Mouse (Mus musculus): ENCODE data around the gene Efna1.

Gene Efna1

DNA sequence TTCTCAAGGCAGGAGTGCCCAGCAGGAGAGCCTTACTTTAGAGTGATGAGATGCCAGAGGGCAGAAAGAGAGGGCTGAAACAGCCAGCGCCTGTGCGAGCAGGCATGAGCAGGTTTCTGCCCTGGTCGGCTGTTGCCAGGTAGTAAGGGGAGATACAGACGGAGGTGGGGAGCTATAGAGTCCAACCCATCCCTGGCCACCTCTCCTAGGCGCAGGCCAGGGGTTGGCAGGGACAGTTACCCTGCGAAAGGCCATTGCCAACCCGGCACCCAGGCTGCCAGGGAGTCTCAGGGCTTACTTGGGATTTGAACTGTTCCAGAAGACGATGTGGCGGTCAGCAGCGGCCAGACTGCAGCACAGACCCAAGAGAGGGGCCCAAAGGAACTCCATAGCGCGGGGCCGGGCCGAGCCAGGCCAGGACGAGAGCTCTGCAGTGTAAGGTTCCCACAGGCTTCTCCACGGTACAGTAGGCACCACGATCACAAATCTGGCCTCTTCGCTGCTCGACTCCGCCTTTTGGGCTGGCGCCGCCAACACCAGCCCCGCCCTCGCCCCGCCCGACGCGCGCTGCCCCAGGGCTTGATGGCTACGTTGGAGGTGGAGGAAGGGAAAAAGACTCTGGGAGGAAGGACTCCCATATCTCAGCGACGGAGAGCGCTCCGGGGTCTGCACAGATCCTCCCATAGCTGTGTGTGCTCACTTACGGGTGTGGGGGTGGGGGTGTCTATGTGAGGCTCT lies 1.6 kb downstream of the Efna1 start:
- DNase-seq (ENCODE audit: low spot score in 2 of 2), result peak; percentile 48 to 58

DNA sequence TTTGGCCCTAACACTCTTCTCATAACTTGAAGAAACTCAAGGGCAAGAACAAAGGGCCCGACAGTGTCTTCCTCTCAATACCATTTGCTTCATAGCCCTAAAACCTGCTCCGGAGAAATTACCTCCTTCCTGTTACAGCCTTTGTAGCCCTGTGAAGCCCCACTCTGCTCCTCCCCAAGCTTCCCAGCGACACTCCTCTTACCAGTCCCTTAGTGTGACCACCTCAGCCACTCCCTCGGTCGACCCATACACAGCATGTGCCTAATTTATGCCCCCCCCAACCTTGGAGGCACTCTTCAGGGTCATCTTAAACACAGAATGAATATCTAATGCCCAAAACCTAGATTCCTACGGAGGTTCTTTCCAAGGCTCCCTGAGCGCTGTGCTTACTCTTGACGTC lies 2.3 kb downstream of the Efna1 start:
- no peak for DNase-seq (ENCODE audit: low spot score in 2 of 2)

DNA sequence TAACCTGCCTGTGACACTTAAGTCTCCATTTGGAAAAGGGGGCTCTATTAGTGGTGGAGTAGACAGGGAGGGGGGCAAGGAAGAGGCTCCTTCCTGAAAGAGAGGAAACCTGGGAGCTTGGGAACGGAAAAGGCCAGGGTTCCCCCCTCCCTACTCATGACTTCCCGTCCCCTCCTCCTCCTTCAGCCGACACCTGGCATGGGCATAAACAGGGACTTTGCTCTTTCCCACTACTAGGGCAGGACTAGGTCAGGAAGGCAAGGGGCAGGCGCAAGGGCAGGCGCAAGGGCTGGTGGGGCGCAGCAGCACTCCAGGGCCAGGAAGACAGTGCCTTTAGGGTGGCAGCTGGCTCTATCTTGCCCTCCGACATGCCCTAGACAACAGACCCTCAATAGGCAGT lies 2.8 kb downstream of the Efna1 start:
- no peak for DNase-seq (ENCODE audit: low spot score in 2 of 2)

DNA sequence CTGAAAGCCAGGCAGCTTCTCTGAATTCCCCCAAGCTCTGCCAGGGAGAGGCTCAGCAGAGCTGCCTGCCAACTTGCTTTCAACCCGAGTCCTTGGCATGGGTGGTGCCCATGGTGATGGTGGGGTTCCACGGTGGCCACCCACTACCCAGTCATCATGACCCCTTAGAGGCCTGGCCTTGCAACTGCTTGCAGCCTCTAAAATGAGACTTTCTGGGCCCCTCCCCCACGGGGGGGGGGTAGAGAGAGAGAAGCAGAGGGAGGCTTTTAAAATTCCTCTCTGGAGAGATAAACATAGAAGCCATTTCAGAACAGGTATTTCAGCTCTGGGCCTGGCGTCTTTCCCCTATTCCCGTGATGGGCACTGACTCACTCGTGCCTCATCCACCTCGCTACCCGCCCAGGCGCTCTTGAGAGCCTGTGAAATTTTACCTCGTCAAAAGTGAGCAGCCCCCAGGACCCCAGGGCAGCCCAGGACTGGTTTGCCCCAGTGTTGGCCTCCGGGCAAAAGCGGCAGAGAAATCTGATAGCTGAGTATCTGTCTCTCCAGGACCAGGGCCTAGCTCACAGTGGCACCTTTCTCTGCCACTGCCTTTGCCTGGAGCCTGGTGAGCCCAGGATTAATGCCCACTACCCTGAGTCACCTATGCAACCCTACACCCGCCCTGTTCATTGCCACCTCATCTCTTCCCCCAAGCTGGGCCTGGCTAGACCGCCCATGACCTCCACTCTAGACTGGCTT lies 3.5 kb downstream of the Efna1 start:
- no peak for DNase-seq (ENCODE audit: low spot score in 2 of 2)

DNA sequence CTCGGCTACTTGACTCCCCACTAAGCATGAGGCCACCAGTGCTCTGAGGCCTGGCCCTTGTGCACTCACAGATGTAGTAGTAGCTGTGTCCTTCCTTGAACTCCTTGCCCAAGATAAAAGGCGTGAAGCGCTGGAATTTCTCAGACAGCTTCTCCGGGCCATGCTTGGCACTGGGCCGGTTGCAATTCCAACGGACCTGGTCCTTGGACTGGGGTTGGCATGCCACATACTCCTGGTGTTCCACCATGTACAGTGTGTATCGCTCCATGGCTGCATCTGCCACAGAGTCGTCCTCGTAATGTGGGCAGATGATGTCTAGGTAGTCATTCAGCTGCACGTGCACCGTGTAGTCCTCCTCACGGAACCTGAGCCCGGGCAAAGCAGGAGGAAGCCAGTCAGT lies 4.9 kb downstream of the Efna1 start:
- DNase-seq (ENCODE audit: low spot score in 2 of 2), result no peak

DNA sequence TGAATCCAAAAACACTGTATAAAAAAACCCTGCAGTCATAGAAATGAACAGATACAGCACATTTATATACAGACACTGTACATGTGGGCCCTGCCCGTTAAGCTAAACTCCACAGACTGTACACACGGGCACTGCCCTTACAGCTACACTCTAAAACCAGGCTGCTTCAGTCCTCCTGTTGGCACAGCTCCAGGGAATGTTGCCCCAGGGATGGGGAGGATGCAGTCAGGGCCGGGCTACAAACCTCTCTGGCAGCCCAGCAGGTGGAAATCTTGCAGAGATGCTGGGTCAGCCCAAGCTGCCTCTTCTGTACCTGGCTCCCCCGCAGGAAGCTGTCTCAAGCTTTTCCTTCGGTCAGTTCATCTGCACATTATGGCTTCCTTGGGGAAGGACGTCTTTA lies 9.2 kb downstream of the Efna1 start:
- DNase-seq (ENCODE audit: low spot score in 2 of 2), result no peak

DNA sequence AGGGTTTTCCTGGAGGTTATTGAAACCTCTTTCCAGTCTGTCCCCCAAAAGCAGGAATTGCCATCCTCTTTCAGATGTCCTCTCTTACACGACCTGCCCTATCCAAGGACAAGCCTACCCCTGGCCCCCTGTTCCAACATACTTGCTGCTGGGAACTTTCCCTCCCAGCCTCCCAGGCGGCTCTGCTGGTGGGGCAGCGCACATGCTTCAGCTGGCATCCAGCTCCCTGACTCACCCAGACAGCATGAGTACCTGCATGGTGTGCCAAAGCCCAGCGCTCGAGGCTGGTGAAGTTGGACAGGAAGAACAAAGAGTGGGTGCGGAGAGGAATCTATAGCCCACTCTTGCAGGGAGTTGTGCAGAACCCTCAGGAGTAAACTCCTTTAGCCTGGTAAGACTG lies 10.1 kb downstream of the Efna1 start:
- DNase-seq (ENCODE audit: low spot score in 2 of 2), result peak in 1 of 2 experiments; percentile 38

DNA sequence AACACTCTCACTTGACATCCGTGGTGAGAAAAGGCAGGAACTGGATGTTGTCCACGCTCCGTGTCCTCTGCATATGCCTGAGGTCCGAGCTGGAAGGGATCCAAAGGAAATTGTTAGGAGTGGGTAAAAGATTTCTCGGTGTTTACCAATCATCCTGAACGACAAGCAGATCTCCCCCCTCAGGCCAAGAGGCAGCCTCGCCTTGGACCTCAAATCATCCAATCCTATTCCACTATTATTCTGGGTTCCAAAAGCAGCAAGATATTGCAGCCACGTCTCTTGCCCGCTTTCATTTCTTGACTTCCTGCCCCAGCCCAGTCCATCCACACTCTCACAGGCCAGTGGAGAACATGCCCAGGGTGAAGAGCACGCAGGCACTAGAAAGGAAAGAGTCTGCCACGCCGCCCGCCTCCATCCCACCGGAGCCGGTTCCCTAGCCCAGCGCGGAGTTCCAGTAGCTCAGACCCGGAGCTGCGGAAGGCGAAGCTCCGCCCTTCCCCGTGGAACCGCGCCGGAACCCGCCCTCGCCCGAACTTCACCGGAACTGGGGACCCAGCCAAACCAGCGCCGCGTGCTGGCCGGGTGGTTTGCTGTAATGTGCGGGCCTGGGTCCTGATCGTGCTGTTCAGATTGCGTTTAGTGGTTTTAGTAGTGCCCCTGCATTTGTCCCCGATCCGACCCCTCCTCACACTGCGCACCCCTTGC lies 10.7 kb downstream of the Efna1 start, which contains the start of gene Slc50a1:
Slc50a1 (minus strand) TSS at position 520 of the 705 bp plus-strand sequence.
- peak; percentile 45 to 76 for DNase-seq (ENCODE audit: low spot score in 2 of 2)

DNA sequence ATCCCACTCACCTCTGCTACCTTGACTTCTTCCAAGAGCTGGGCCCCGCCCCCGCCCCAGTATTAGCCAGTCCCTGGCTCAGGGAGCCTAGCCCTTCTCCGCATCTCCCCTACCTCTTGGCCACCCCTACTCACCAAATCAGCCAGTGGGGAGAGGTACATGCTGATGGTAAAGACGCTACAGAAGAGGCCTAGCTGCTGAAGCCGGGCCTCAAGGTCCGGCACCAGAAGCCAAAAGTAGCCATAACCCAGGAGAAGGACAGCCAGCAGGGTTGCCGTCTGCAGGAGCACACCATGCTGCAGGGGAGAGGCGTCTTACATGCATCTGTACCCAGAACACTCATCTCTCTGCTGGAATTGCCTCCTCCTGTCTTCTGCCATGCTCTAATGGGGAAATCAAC lies 12.0 kb downstream of the Efna1 start:
- DNase-seq (ENCODE audit: low spot score in 2 of 2), result no peak

DNA sequence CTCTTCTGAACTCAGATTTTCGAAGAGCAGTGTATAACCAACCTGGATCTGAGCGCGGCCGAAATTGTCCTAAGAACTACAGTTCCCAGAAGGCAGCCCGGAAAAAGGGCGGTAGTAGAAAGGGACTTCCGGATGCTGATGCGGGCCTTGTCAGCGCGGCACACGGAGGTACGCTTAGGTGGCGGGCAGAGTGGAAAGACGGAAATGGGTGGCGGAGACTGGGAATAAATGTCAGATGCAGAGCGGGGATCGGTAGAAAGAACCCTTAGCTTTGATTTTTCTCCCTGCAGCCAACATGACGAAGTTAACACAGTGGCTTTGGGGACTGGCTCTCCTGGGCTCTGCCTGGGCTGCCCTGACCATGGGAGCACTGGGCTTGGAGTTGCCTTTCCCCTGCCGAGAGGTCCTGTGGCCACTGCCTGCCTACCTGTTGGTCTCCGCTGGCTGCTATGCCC lies 14.5 kb downstream of the Efna1 start:
- peak in 1 of 2 experiments; percentile 72 for DNase-seq (ENCODE audit: low spot score in 2 of 2)

DNA sequence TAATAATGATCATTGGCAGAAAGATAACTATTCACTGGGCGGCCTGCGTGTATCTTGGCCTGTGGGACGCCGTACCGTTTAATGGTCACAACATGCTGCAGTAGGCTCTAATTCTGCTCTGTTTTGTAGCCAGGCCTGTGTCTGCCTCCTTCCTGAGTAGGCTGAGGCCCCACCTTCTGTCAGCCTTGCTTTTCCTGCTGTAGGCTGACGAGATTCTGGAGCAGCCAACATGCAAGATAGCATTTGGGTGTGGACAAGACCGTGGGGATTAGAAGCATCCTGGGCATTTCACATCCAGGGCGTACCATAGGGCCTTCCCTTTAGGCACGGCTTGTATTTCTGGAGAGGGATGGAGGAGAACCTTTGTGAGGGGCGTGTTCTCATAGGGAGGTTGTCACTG lies 18.5 kb downstream of the Efna1 start:
- no peak for DNase-seq (ENCODE audit: low spot score in 2 of 2)

DNA sequence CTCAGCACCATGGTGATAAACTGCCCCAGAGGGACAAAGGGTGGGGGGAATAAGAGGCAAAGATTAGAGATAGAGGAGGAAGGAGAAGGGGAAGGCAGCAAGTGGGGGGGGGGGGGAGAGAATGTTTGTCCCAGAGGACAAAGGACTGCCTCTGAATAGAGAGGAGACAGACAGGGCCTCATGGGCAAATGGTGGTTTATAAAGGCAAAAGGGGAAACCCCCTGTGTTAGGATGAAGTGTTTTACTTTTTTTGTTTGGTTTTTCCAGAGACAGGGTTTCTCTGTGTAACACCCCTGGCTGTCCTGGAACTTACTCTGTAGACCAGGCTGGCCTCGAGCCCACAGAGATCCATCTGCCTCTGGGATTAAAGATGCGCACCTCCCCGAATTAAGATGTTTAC lies 20.7 kb downstream of the Efna1 start:
- DNase-seq (ENCODE audit: low spot score in 2 of 2), result no peak

DNA sequence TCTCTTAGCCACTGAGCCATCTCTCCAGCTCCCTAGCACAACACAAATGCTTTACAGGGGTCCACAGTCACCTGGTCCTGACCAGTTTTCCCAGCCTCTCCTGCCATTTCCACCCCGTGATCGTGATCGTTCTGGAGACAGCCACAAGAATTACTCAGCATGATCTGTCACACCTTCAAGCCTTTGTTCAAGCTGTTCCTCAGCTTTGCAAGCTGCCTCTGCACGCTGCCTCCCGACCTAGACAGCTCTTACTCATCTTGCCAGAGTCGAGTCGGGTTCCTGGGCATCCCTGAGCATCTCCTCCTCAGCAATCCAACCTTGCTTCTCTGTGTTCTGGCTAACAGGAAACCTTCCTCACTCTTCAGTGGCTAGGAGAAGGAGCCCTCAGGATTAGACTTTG lies 21.9 kb downstream of the Efna1 start, which contains the start of gene Dpm3:
Dpm3 (plus strand) TSS at position 283 of the 400 bp plus-strand sequence.
- DNase-seq (ENCODE audit: low spot score in 2 of 2), result no peak

DNA sequence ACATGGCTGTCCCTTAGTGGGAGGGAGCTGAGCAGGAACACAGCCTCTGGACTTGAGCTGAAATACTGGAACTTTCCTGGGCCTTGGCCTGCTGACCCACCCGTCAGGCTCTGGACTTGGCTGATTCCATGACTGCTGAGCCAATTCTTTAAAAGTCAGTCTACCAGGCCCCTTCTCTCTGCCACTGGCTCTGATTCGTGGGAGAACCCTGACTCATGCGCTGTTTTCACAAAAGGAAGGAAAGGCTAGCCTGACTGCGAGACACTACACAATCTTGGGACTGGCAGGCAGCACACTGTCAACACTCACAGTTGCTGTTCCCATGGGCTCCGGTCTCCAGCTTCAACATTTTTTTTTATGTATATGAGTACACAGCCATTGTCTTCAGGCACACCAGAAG lies 24.8 kb downstream of the Efna1 start:
- no peak for DNase-seq (ENCODE audit: low spot score in 2 of 2)

DNA sequence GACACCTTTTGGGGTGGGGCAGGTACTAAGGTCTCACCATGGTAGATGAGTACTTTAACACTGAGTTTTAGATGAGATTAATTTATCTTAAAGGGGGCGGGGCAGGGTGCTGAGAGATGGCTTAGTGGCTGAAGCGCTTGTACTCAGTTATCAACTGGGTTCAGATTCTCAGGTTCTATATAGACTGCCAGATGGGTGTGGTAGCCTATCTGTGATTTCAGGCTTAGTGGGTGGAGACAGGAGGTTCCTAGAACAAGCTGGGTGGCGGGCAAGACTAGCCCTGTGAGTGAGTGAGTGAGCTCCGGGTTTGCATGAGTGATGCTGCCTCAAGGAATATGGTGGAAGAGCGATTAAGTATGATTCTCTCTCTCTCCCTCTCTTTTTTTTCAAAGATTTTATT lies 25.9 kb downstream of the Efna1 start:
- no peak for DNase-seq (ENCODE audit: low spot score in 2 of 2)

DNA sequence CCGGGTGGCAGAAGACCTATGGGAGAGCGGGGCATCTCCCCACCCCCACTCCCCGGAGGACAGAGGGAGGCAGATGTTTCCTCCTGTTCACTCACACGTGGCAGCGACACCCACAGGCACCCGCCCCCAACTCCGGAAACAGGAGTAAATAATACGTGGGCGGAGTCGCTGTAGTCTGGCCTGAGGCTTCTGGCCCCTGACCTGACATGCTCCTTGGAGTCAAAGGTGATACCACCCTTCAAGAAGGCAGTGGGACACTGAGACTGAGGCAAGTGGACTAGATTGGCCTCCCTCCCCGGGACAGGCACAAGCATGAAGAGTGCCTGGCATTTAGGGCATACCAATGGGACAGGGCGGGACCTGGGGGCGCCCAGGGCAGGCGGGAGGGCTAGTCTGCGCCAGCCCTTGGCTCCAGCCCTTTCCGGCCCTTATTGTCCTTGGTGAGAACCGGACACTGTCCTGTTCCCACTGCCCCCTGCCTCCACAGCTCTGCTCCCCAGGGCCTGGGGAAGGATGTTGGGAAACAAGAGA lies 29.5 kb downstream of the Efna1 start:
- DNase-seq (ENCODE audit: low spot score in 2 of 2), result no peak

DNA sequence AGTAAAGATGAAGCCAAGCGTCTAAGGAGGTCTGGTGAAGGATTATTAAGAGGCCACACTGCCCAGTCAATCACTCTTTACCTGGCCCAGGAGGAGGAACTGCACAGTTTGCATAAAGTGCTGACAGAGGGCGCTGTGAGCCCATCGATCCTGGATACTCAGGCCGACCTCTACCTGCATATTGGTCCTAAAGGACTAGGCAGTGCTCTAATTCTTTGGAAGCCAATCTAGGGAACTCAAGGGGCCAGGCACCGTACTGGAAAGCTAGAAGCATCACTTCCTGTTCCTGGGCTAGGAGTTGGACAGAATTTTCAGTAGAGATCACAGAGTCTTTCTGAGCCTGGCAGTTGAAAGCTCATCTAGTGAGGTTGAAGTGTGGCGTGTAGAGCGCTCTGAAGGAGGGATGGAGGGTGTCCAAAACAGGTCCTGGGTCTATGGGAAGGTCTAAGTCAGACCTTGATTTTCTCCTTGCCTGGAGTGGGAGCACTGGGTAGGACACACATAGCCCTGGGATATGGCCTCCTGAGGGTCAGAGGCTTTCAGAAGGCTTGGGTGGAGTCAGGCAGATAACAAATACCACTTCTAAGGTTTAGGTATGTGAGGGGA lies 30.4 kb downstream of the Efna1 start:
- DNase-seq (ENCODE audit: low spot score in 2 of 2), result no peak

DNA sequence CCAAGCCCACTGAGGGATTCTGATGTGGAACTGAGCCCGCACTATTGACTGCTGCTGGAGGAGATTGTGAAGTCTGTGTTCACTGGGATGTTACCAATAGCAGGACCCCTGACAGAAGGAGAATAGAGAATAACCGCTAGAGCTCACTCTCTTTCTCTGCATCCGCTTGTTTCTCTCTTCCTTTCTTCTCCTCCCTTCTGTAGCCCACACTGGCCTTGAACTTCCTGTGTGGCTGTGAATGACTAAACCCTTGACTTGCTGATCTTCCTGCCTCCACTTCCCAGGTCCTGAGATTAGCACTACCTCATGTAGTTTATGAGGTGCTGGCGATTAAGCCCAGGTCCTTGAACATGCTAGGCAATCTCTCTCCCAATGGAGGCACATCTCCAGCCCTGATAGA lies 33.5 kb downstream of the Efna1 start:
- no peak for DNase-seq (ENCODE audit: low spot score in 2 of 2)

DNA sequence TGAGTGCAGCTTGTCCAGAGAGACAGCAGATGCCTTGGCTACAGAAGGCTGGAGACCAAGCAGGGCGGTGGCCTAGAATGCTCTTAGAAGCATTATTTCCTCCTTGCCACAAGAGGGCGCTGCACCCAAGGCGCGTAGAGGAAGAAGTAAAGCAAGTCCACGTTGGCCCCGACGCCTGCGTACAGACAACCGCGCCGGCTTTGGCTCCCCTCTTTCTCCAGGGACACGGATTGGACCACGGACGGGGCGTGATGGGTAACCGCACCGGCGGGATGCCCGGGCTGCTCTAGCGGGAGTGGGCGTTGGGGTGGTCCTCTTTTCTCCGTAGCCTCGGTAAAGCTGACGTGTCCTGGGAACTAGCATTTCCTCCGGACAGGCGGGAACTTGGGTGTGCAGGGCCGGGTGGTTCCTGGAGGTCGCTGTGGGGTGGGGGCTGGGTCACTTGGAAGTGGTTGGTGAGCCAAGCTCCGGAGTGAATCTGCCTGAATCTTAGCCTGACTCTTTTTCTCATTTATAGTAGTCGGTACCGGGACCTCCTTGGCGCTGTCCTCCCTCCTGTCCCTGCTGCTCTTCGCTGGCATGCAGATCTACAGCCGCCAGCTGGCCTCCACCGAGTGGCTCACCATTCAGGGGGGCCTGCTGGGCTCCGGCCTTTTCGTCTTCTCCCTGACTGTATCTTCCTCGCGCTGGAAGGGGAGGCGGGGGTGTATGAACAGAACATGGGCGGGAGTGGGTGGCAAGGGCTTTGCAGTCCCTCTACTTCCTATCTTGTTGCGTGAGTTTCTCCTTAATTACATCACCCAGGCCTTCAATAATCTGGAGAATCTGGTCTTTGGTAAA lies 34.5 kb downstream of the Efna1 start, which contains the start of gene Trim46:
Trim46 (minus strand) TSS at position 49 of the 840 bp plus-strand sequence.
- DNase-seq (ENCODE audit: low spot score in 2 of 2), result peak; percentile 86 to 87

DNA sequence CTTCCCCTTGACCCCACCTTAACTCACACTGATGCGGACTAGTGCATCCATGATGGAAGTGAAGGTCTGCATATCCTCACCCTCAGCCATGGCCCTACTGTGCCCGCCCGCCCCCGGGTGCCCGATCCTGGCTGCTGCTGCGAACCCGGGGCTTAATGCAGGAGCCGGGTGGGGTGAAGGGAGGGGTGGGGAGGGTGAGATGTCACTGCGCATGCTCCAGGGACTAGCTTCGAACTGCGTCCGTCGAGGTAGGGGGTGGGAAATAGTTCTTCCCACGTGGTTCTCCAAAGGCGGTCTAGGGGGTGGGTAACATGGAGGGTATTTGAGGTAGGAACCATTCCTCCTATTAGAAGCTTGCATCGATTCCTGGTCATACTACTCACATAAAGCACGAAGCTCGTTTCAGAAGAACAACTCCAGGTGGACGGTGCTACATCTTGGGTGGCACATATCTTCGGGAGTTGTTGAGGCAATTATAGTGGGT lies 35.2 kb downstream of the Efna1 start, which contains the start of gene Krtcap2:
Krtcap2 (plus strand) TSS at position 279 of the 484 bp plus-strand sequence.
- peak in 1 of 2 experiments; percentile 71 for DNase-seq (ENCODE audit: low spot score in 2 of 2)

Data from frontal cortex, postnatal 14 days (tissue).